ENCODE assay signal across 17 mouse cellular contexts in the genomic region with DNA sequence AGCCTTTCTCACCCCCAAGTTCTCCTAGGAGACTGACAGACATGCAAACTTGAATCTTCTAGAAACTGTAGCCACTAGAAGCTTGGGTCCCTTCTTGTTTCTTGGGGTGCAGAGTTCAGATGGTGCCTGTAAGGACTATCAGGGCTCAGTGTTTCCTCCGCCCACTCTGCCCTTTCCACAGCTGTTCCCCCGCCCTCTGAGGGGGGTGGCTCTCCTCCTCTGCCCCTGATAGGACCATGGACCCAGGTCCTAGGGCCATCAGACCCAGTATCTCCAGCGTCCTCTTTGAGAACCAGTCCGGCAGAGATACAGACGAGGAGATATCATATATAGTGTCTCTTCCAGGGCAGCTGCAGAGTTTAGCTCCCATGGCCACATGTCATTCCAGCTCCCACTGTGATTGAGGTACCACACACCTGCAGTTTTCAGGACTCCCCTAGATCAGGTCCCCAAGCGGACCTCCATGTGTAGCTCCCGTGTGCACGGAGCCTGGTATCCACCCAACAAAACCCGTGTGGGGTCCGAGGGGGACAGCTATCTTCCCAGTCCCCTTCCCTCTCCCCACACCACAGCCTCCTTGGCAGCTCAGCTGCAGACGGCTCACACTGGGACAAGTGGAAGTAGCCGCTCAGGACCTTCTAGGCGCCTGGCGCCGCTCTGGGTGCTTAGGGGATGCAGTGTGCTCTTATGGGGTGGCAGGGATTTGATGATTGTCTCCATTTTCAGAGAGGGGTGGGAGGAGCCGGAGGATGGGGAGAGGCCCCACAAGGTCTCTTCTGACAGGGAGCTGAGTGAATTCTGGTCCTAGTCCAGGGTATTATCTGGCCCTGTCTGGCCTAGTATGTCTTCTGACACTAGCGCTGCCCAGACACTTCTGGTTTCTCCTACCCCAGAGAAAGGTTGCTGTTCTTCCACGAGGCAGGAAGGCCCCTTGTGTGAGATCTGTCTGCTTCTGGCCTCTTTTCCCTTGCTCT. TPM values are rescaled to one million over a fixed set of nuclear protein-coding genes. Genes with fewer than 3 reads are reported as not detected.
DNase-seq lines count a peak whose midpoint lies in the region; ATAC-seq and TF ChIP-seq lines count a peak whose summit lies in the region.
"Had no signal": no experiment of that assay in that cellular context is flagged by ENCODE, and none has a peak within 500 bp of the region (broad histone marks: within the 10 kb centered on the region; RNA-seq: fewer than 3 reads in every experiment).

No protein-coding gene starts in this region.

- H3K27me3 ChIP-seq in heart, embryonic 13.5 days (replicated peaks): peaks cover 33% of the 10 kb centered on the region
- H3K27me3 ChIP-seq in spleen, adult 2 months (ENCODE audit: control insufficient read depth, insufficient read depth, low read length): no peaks in the 10 kb centered on the region
- H3K27me3 ChIP-seq in lung, postnatal 0 days (replicated peaks; ENCODE audit: insufficient read depth, low read length): no peaks in the 10 kb centered on the region
- no peaks in the 10 kb centered on the region for H3K27me3 ChIP-seq in splenic B cell, adult 2 months (ENCODE audit: control insufficient read depth, insufficient read depth, low read length, poor library complexity, severe bottlenecking)

- TF ChIP-seq CTCF in spleen, adult 2 months (IDR thresholded peaks at IDR 0.05; ENCODE audit: extremely low read depth, insufficient read depth, insufficient read length, insufficient replicate concordance): no peak
- TF ChIP-seq CTCF in lung, postnatal 0 days (IDR thresholded peaks at IDR 0.05): no peak

- DNase-seq in heart, adult 18-20 months: no peak
- no peak for DNase-seq in spleen, adult 2 months (ENCODE audit: low read depth in 1 of 2, low spot score in 2 of 2)
- DNase-seq in spleen, adult 12 weeks (ENCODE audit: low spot score): no peak
- DNase-seq in lung, postnatal 0 days (ENCODE audit: low spot score): peak; percentile 17
- DNase-seq in splenic B cell, adult 2 months (ENCODE audit: low read depth, low spot score): peak; percentile 36
- no peak for DNase-seq in ovary, adult 18-20 months (ENCODE audit: low spot score)
- DNase-seq in thymus, postnatal 25 days: no peak
- DNase-seq: cerebellum, adult 2 months; heart, postnatal 10 days; kidney, adult 2 months; kidney, postnatal 36 days; midbrain, embryonic 14.5 days; thymus, postnatal 4 days had no signal

- 0 out of 2 replicates have a peak overlapping the region, but pooled peaks have one; percentile 12 for H3K9ac ChIP-seq in heart, embryonic 13.5 days
- H3K9ac ChIP-seq in lung, postnatal 0 days (replicated peaks; ENCODE audit: low read depth): no peak overlapping the region

- peaks cover 36% of the 10 kb centered on the region for H3K4me1 ChIP-seq in heart, embryonic 13.5 days
- H3K4me1 ChIP-seq in spleen, adult 2 months (ENCODE audit: control insufficient read depth, insufficient read depth, insufficient read length): peaks cover 47% of the 10 kb centered on the region; the same call in 1 of the 2 replicates
- no peaks in the 10 kb centered on the region for H3K4me1 ChIP-seq in lung, postnatal 0 days (ENCODE audit: insufficient read depth, low read depth, low read length)

- H3K36me3 ChIP-seq in heart, embryonic 13.5 days: no peaks in the 10 kb centered on the region
- H3K36me3 ChIP-seq in spleen, adult 2 months (ENCODE audit: control insufficient read depth, insufficient read depth, low read length): peaks cover 6% of the 10 kb centered on the region
- no peaks in the 10 kb centered on the region for H3K36me3 ChIP-seq in lung, postnatal 0 days (ENCODE audit: insufficient read depth, low read length)
- H3K36me3 ChIP-seq in splenic B cell, adult 2 months (ENCODE audit: control insufficient read depth, insufficient read depth, low read length, poor library complexity, severe bottlenecking): peaks cover 8% of the 10 kb centered on the region

- ATAC-seq in heart, embryonic 13.5 days (ENCODE audit: extremely low read depth, insufficient number of reproducible peaks, low FRiP score, low TSS enrichment): no peak
- no peak for ATAC-seq in lung, postnatal 0 days
- ATAC-seq: hindbrain, embryonic 16.5 days had no signal

- no peak overlapping the region for H3K4me3 ChIP-seq in heart, embryonic 13.5 days
- peak overlapping the region; percentile 26; the same call in 1 of the 2 replicates for H3K4me3 ChIP-seq in spleen, adult 2 months (ENCODE audit: extremely low read depth, insufficient read depth, insufficient read length)
- no peak overlapping the region for H3K4me3 ChIP-seq in lung, postnatal 0 days (ENCODE audit: low read depth, low read length)

- 58% methylated on average over 18 of the region's 18 CpGs for WGBS in heart, embryonic 13.5 days
- 63% methylated on average over 18 of the region's 18 CpGs for WGBS in spleen, adult 2 months
- 51% methylated on average over 18 of the region's 18 CpGs for WGBS in lung, postnatal 0 days

- no peak for TF ChIP-seq EP300 in lung, postnatal 0 days (IDR thresholded peaks at IDR 0.05)

- 0 out of 2 replicates have a peak overlapping the region, but pooled peaks have one; percentile 3 for H3K27ac ChIP-seq in heart, embryonic 13.5 days (replicated peaks)
- peak overlapping the region; percentile 90 for H3K27ac ChIP-seq in spleen, adult 2 months (ENCODE audit: insufficient read depth, low read length)
- no peak overlapping the region for H3K27ac ChIP-seq in lung, postnatal 0 days (ENCODE audit: low read length)

- H3K4me2 ChIP-seq in heart, embryonic 13.5 days: no peak overlapping the region
- H3K4me2 ChIP-seq in lung, postnatal 0 days (replicated peaks; ENCODE audit: low read depth, low read length): no peak overlapping the region

- H3K9me3 ChIP-seq in heart, embryonic 13.5 days: no peaks in the 10 kb centered on the region
- H3K9me3 ChIP-seq in lung, postnatal 0 days (ENCODE audit: low read length): no peaks in the 10 kb centered on the region

- no peak for TF ChIP-seq POLR2A in spleen, adult 2 months (IDR thresholded peaks at IDR 0.05; ENCODE audit: low read depth, low read length)

RNA-seq across cellular contexts. Expression of gene Ncf4, which starts 1.8 kb away (rescaled TPM):
- polyA plus RNA-seq in heart, embryonic 13.5 days (2015; fragmentation: Nextera tagmentation; extraction: Ambion mirVana): 5.3 and 7.5 TPM in 2 replicates
- 1 to 10 TPM; 2.0 to 2.8 TPM for total RNA-seq in heart, adult 18-20 months (2021)
- polyA plus RNA-seq in spleen, adult 2 months (2012; rRNA removed): 122 and 137 TPM in 2 replicates
- polyA plus RNA-seq in lung, postnatal 0 days (2015; fragmentation: Nextera tagmentation; extraction: Ambion mirVana): 12.6 and 13.4 TPM in 2 replicates

RNA-seq across cellular contexts. Expression of gene Pvalb, which starts 40.2 kb away (rescaled TPM):
- 0.40 and 0.47 TPM in 2 replicates for polyA plus RNA-seq in heart, embryonic 13.5 days (2015; fragmentation: Nextera tagmentation; extraction: Ambion mirVana)
- under 1 TPM; 0.57 to 0.93 TPM for total RNA-seq in heart, adult 18-20 months (2021)
- polyA plus RNA-seq in spleen, adult 2 months (2012; rRNA removed): not detected in 2 replicates
- not detected in 2 replicates for polyA plus RNA-seq in lung, postnatal 0 days (2015; fragmentation: Nextera tagmentation; extraction: Ambion mirVana)
- total RNA-seq: ES-E14; heart, postnatal 10 days had no signal
- polyA plus RNA-seq: forebrain, embryonic 11.5 days had no signal

RNA-seq across cellular contexts. Expression of gene Csf2rb2, which starts 59.1 kb away (rescaled TPM):
- polyA plus RNA-seq in heart, embryonic 13.5 days (2015; fragmentation: Nextera tagmentation; extraction: Ambion mirVana): 0.28 and 0.39 TPM in 2 replicates
- 1 to 10 TPM in 1 of 2 experiments, under 1 TPM in 1; 0.37 to 2.5 TPM for total RNA-seq in heart, adult 18-20 months (2021)
- polyA plus RNA-seq in spleen, adult 2 months (2012; rRNA removed): 14.4 and 16.4 TPM in 2 replicates
- 0.84 and 0.95 TPM in 2 replicates for polyA plus RNA-seq in lung, postnatal 0 days (2015; fragmentation: Nextera tagmentation; extraction: Ambion mirVana)

Comparison
In these comparisons a context has a peak if more than half of its experiments do, and no peak if none do; other contexts are left out.
1. DNase-seq: peak in lung, postnatal 0 days (single experiment) and splenic B cell, adult 2 months (single experiment); none in heart, adult 18-20 months (0 of 2), spleen, adult 2 months (0 of 2), spleen, adult 12 weeks (single experiment), ovary, adult 18-20 months (single experiment) and thymus, postnatal 25 days (single experiment).